Mouse (Mus musculus) mammary gland, adult 2 months (tissue): Measurements from ENCODE around the gene Olfr474. TPM values are rescaled to one million over a fixed set of nuclear protein-coding genes. Genes with fewer than 3 reads are reported as not detected.

ENCODE experiments used
- polyA plus RNA-seq: library from polyadenylated mRNA; depleted of rRNA; stranded (reverse); fragments of >200 nt; gene quantifications from 2 replicates; pipeline ENCODE4 v1.2.3, GENCODE M21; 2012; ENCODE audit warnings: low replicate concordance; rRNA removed

Olfr474 gene
- polyA plus RNA-seq: not detected in 2 replicates

GRCm38 (mm10) chr7:107954343-107954742, at the start of gene Olfr474:
TSS of gene Olfr474 (plus strand) at chr7:107954643.

GRCm38 (mm10) chr7:107930146-107930545, 24.3 kb upstream of the Olfr474 start, which contains the start of gene Olfr473:
TSS of gene Olfr473 (plus strand) at chr7:107930446.

GRCm38 (mm10) chr7:107964503-107964902, 10.1 kb downstream of the Olfr474 start, which contains the start of gene Olfr476:
TSS of gene Olfr476 (plus strand) at chr7:107964803.

GRCm38 (mm10) chr7:107986393-107986792, 31.9 kb downstream of the Olfr474 start, which contains the start of gene Olfr477:
TSS of gene Olfr477 (plus strand) at chr7:107986693.

Other genes starting within 250 kb of the Olfr474 start
- gene Cyb5r2, start 196.6 kb upstream of the Olfr474 start, polyA plus RNA-seq: 0.04 TPM in 1 of 2 replicates, not detected in the other
- 0.06 TPM in 1 of 2 replicates, not detected in the other for gene Ovch2, start 153.4 kb upstream of the Olfr474 start, polyA plus RNA-seq
- not detected in 2 replicates for gene Olfr467, start 142.4 kb upstream of the Olfr474 start, polyA plus RNA-seq
- not detected in 2 replicates for gene Olfr469, start 129.1 kb upstream of the Olfr474 start, polyA plus RNA-seq
- gene Olfr470, start 107.2 kb upstream of the Olfr474 start, polyA plus RNA-seq: not detected in 2 replicates
- not detected in 2 replicates for gene Olfr472, start 56.7 kb upstream of the Olfr474 start, polyA plus RNA-seq
- gene Olfr473, start 24.2 kb upstream of the Olfr474 start, polyA plus RNA-seq: not detected in 2 replicates
- not detected in 2 replicates for gene Olfr476, start 10.2 kb downstream of the Olfr474 start, polyA plus RNA-seq
- gene Olfr477, start 32.0 kb downstream of the Olfr474 start, polyA plus RNA-seq: not detected in 2 replicates
- not detected in 2 replicates for gene Olfr478, start 79.3 kb downstream of the Olfr474 start, polyA plus RNA-seq
- not detected in 2 replicates for gene Olfr479, start 96.0 kb downstream of the Olfr474 start, polyA plus RNA-seq
- not detected in 2 replicates for gene Olfr480, start 112.7 kb downstream of the Olfr474 start, polyA plus RNA-seq
- not detected in 2 replicates for gene Olfr481, start 125.2 kb downstream of the Olfr474 start, polyA plus RNA-seq
- not detected in 2 replicates for gene Olfr482, start 142.9 kb downstream of the Olfr474 start, polyA plus RNA-seq
- not detected in 2 replicates for gene Olfr483, start 146.2 kb downstream of the Olfr474 start, polyA plus RNA-seq
- gene Olfr484, start 172.8 kb downstream of the Olfr474 start, polyA plus RNA-seq: not detected in 2 replicates
- gene Olfr485, start 205.2 kb downstream of the Olfr474 start, polyA plus RNA-seq: not detected in 2 replicates
- gene Olfr486, start 218.1 kb downstream of the Olfr474 start, polyA plus RNA-seq: not detected in 2 replicates